Mouse (Mus musculus) C2C12 (cell line): ENCODE data around the gene Desi1. TPM values are rescaled to one million over a fixed set of nuclear protein-coding genes. Genes with fewer than 3 reads are reported as not detected.
"Not testable (repeated sequence)": the region's sequence is repeated elsewhere in the genome, so short reads cannot be mapped to it uniquely, and the experiment has no call there.

ENCODE experiments used
- H3K27me3 ChIP-seq: one replicate; pipeline ENCODE4 v1.6.1; 2011; ENCODE audit not compliant: control insufficient read depth, insufficient read depth, insufficient read length
- H3K36me3 ChIP-seq: one replicate; pipeline ENCODE4 v1.6.1; 2011; ENCODE audit not compliant: control insufficient read depth, insufficient read depth
- H3K4me3 ChIP-seq: one replicate; pipeline ENCODE4 v1.5.1; 2011; ENCODE audit warnings: mild to moderate bottlenecking, control low read depth; ENCODE audit not compliant: poor library complexity, insufficient read depth, severe bottlenecking
- H3K79me2 ChIP-seq: one replicate; pipeline ENCODE4 v1.6.1; 2011; ENCODE audit not compliant: control insufficient read depth, insufficient read depth
- H3K79me3 ChIP-seq: one replicate; pipeline ENCODE4 v1.6.1; 2011; ENCODE audit warnings: low read depth, control low read depth
- H3ac ChIP-seq: one replicate; pipeline ENCODE3; 2011; ENCODE audit warnings: low read depth; ENCODE audit not compliant: control insufficient read depth, insufficient read length
- CEBPB ChIP-seq: IDR thresholded peaks from one replicate; pipeline ENCODE4 v1.6.1; 2011; ENCODE audit warnings: low read depth, mild to moderate bottlenecking, control low read depth, moderate library complexity
- CTCF ChIP-seq: IDR thresholded peaks from one replicate; pipeline ENCODE4 v1.5.1; 2011; ENCODE audit not compliant: control insufficient read depth, insufficient read depth, insufficient read length
- FOSL1 ChIP-seq: IDR thresholded peaks from one replicate; pipeline ENCODE4 v1.8.0; 2011; ENCODE audit warnings: mild to moderate bottlenecking, low read length; ENCODE audit not compliant: poor library complexity, insufficient read depth, severe bottlenecking
- MAX ChIP-seq: IDR thresholded peaks from one replicate; pipeline ENCODE4 v1.6.1; 2011; ENCODE audit warnings: mild to moderate bottlenecking, control low read depth
- MYOD1 ChIP-seq: IDR thresholded peaks from one replicate; pipeline ENCODE4 v1.6.1; 2011; ENCODE audit warnings: low read depth; ENCODE audit not compliant: control insufficient read depth, insufficient read length
- MYOG ChIP-seq: IDR thresholded peaks from one replicate; pipeline ENCODE4 v1.6.1; 2011; ENCODE audit not compliant: control insufficient read depth, insufficient read length; ENCODE audit errors: extremely low read depth
- USF1 ChIP-seq: IDR thresholded peaks from one replicate; pipeline ENCODE4 v1.6.1; 2011; ENCODE audit warnings: low read depth, mild to moderate bottlenecking, control low read depth, moderate library complexity
- polyA plus RNA-seq: library from polyadenylated mRNA; unstranded; fragments of >200 nt; fragmentation: generic; extraction: Trizol; gene quantifications from one replicate; pipeline ENCODE4 v1.2.1, GENCODE M21; 2012; ENCODE audit warnings: missing spikeins

Desi1 gene
- polyA plus RNA-seq, 1 experiment, result 56.6 TPM

DNA sequence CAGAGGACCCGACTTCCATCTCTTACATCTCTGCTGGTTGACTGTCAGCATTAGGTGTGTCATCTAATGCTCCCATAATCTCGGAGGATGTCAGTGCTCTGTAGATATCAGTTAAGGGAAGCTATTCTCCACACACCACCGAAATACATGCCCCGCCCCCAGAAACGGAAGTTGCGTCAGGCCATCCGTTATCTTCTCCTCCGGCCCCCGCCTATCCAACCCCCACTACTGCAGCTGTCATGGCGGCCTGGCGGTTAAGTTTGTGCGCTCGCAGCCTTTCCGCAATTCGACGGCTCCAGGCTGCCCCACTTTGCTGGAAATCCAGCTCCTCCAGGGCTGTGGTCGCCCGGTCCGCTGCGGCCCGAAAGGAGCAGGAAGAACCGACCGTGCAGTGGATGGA, 53.3 kb downstream of the Desi1 start, which contains the start of gene 1700029P11Rik:
TSS of gene 1700029P11Rik (plus strand) at position 220 of the 400 bp plus-strand sequence.
- Histone ChIP-seq H3K79me3 (no peaks in the 10 kb centered on the region), H3K36me3 (no peaks in the 10 kb centered on the region), H3K79me2 (no peaks in the 10 kb centered on the region), H3ac (no peak within 1 kb of the TSS), H3K4me3 (no peak within 1 kb of the TSS), H3K27me3 (no peaks in the 10 kb centered on the region)
- TF ChIP-seq CTCF (no peak), MAX (no peak), MYOG (no peak), FOSL1 (no peak), USF1 (no peak), MYOD1 (no peak), CEBPB (no peak)

DNA sequence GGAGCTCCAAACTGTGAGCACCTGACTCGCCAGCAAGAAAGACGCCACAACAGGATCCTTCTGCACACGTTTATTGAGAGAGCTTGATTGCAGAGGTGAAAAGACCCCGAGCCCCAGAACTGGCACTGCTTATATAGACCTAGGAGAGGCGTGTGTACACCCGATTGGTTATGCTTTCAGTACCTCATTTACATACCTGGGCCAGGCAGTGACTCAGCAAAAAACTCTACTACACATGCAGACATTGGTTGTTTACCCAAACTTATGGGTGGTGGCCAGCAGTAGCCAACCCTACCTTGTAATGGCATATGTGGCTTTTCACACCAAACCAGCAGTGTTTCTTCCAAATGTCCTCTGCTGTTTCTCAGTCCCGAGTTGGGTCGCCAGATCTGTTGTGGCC, 58.5 kb downstream of the Desi1 start:
- not testable (repeated sequence) for H3K79me3 ChIP-seq, H3K27me3 ChIP-seq, H3K4me3 ChIP-seq, H3ac ChIP-seq, H3K36me3 ChIP-seq, H3K79me2 ChIP-seq

DNA sequence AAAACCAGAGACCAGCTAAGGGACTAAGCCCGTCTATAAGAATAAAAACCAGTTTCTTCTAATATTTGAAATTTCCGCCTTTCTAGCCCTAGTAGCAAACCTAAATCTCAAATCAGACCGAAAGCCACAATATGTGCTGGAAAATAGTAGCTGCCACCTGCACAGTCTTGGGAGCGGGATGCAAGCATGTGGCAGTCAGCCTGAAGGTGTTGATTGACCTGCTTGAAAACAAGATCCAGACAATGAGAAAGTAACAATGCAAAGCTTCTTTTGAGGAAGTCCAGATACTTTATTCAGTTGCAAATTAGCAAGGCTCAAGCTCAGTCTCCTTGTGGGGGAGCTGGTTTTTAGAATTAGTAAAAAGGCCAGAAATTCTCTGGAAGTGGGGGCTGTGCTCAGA, 63.2 kb downstream of the Desi1 start:
- H3K79me2 ChIP-seq, H3K79me3 ChIP-seq, H3ac ChIP-seq, H3K27me3 ChIP-seq, H3K4me3 ChIP-seq, H3K36me3 ChIP-seq: not testable (repeated sequence)

GRCm38 (mm10) chr15:81969635-81970034, 64.0 kb downstream of the Desi1 start:
- H3K36me3 ChIP-seq, H3ac ChIP-seq, H3K27me3 ChIP-seq, H3K4me3 ChIP-seq, H3K79me3 ChIP-seq, H3K79me2 ChIP-seq: not testable (repeated sequence)

- TF ChIP-seq MYOG (no peak), CTCF (no peak), CEBPB (no peak), FOSL1 (no peak), USF1 (no peak), MAX (no peak), MYOD1 (peak; percentile 27)
- no peaks in the 10 kb centered on the region for H3K36me3 ChIP-seq
- no peaks in the 10 kb centered on the region for H3K27me3 ChIP-seq
- no peaks in the 10 kb centered on the region for H3K79me3 ChIP-seq
- H3K79me2 ChIP-seq, result no peaks in the 10 kb centered on the region
- H3K4me3 ChIP-seq, result no peak overlapping the region
- H3ac ChIP-seq, result no peak overlapping the region
Observed at GRCm38 (mm10) chr15:81969173-81969572, 64.5 kb downstream of the Desi1 start.

DNA sequence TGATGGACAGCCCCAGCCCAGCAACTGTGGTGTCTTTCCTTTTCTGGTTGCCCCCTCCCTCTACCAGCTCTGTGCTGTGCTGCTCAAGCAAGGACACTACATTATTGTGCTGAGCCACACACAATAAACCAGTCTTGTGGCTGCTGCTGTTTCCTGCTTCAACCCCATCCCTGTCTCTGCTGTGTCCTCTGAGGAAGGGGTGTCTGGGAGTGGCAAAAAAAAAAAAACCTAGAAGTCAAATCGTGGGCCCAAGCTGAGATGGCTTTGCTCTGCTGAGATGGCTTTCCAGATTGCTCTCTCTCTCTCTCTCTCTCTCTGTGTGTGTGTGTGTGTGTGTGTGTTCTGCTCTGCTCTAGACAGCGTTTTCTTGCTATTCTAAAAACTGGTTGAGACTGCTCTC, 65.2 kb downstream of the Desi1 start:
- Histone ChIP-seq H3K79me2 (no peaks in the 10 kb centered on the region), H3K27me3 (no peaks in the 10 kb centered on the region), H3ac (no peak overlapping the region), H3K79me3 (no peaks in the 10 kb centered on the region), H3K4me3 (no peak overlapping the region), H3K36me3 (no peaks in the 10 kb centered on the region)
- TF ChIP-seq CTCF (no peak), USF1 (no peak), FOSL1 (no peak), MYOD1 (no peak), CEBPB (no peak), MAX (no peak), MYOG (no peak)

GRCm38 (mm10) chr15:81967821-81968220, 65.8 kb downstream of the Desi1 start:
- H3K4me3 ChIP-seq, result peak overlapping the region; percentile 2

More at GRCm38 (mm10) chr15:81967821-81968220, 65.8 kb downstream of the Desi1 start:
- Histone ChIP-seq H3K27me3 (no peaks in the 10 kb centered on the region), H3K36me3 (no peaks in the 10 kb centered on the region), H3K79me3 (no peaks in the 10 kb centered on the region), H3ac (no peak overlapping the region), H3K79me2 (no peaks in the 10 kb centered on the region)
- no peak for TF ChIP-seq USF1
- no peak for TF ChIP-seq MYOD1
- no peak for TF ChIP-seq FOSL1
- TF ChIP-seq CEBPB, result no peak
- TF ChIP-seq CTCF, result no peak
- TF ChIP-seq MAX, result no peak
- TF ChIP-seq MYOG, result no peak
